Mouse (Mus musculus): ENCODE measurements at regions not wholly inside any gene's neighbourhood (a gene's known extent, or its start where the extent isn't known, plus 50 kb on each side); places are given as distances from the start of the nearest gene placed in this dataset.

GRCm38 (mm10) chr16:10098511-10098910 is 71.5 kb upstream of the Rpl39l start:
- no peak overlapping the region for H3K9ac ChIP-seq
- H3K27me3 ChIP-seq, result no peaks in the 10 kb centered on the region
- H3K9me3 ChIP-seq, result no peaks in the 10 kb centered on the region
- no peak overlapping the region for H3K4me3 ChIP-seq
- H3K36me3 ChIP-seq, result no peaks in the 10 kb centered on the region
- no peak overlapping the region for H3K4me2 ChIP-seq (replicated peaks)
- no peaks in the 10 kb centered on the region for H3K4me1 ChIP-seq
- H3K27ac ChIP-seq, result no peak overlapping the region
- 90% methylated on average over 11 of the region's 11 CpGs for WGBS
- no peak for ATAC-seq (ENCODE audit: low FRiP score, low read depth)

- no peaks in the 10 kb centered on the region for H3K9me3 ChIP-seq
- ATAC-seq (ENCODE audit: low FRiP score, low read depth), result peak; percentile 59; the same call in 1 of the 2 replicates
Observed at GRCm38 (mm10) chr16:10088461-10089353, 81.3 kb upstream of the Rpl39l start.

GRCm38 (mm10) chr16:10086341-10086740 is 83.7 kb upstream of the Rpl39l start:
- H3K27ac ChIP-seq, result no peak overlapping the region
- H3K9ac ChIP-seq, result no peak overlapping the region
- H3K4me1 ChIP-seq, result no peaks in the 10 kb centered on the region
- ATAC-seq (ENCODE audit: low FRiP score, low read depth), result no peak
- 21% methylated on average over 1 of the region's 1 CpGs for WGBS
- H3K27me3 ChIP-seq, result no peaks in the 10 kb centered on the region
- H3K4me2 ChIP-seq (replicated peaks), result no peak overlapping the region
- no peak overlapping the region for H3K4me3 ChIP-seq
- no peaks in the 10 kb centered on the region for H3K9me3 ChIP-seq
- no peaks in the 10 kb centered on the region for H3K36me3 ChIP-seq

More at GRCm38 (mm10) chr16:10088461-10089353, 81.3 kb upstream of the Rpl39l start:
- Histone ChIP-seq H3K4me1 (no peaks in the 10 kb centered on the region), H3K27ac (no peak overlapping the region), H3K4me3 (no peak overlapping the region), H3K4me2 (replicated peaks) (no peak overlapping the region), H3K27me3 (no peaks in the 10 kb centered on the region), H3K9ac (no peak overlapping the region), H3K36me3 (no peaks in the 10 kb centered on the region)
- 58% methylated on average over 18 of the region's 18 CpGs for WGBS

- Histone ChIP-seq H3K9me3 (no peaks in the 10 kb centered on the region), H3K9ac (no peak overlapping the region), H3K4me1 (no peaks in the 10 kb centered on the region), H3K36me3 (no peaks in the 10 kb centered on the region), H3K27me3 (no peaks in the 10 kb centered on the region), H3K27ac (no peak overlapping the region), H3K4me2 (replicated peaks) (no peak overlapping the region), H3K4me3 (no peak overlapping the region)
- 68% methylated on average over 5 of the region's 5 CpGs for WGBS
- ATAC-seq (ENCODE audit: low FRiP score, low read depth), result no peak
Observed at GRCm38 (mm10) chr16:10085429-10085828, 84.6 kb upstream of the Rpl39l start.

GRCm38 (mm10) chr16:10081751-10082150 is 86.4 kb upstream of the Grin2a start:
- Histone ChIP-seq H3K9ac (no peak overlapping the region), H3K36me3 (no peaks in the 10 kb centered on the region), H3K4me1 (no peaks in the 10 kb centered on the region), H3K9me3 (no peaks in the 10 kb centered on the region), H3K27ac (no peak overlapping the region), H3K4me2 (replicated peaks) (no peak overlapping the region), H3K27me3 (no peaks in the 10 kb centered on the region), H3K4me3 (no peak overlapping the region)
- 65% methylated on average over 2 of the region's 2 CpGs for WGBS
- ATAC-seq (ENCODE audit: low FRiP score, low read depth), result no peak

GRCm38 (mm10) chr16:10080121-10080679 is 84.8 kb upstream of the Grin2a start:
- Histone ChIP-seq H3K4me2 (replicated peaks) (no peak overlapping the region), H3K4me3 (no peak overlapping the region), H3K9ac (no peak overlapping the region), H3K27ac (no peak overlapping the region), H3K9me3 (no peaks in the 10 kb centered on the region), H3K36me3 (no peaks in the 10 kb centered on the region), H3K4me1 (no peaks in the 10 kb centered on the region), H3K27me3 (no peaks in the 10 kb centered on the region)
- ATAC-seq (ENCODE audit: low FRiP score, low read depth), result no peak
- 80% methylated on average over 7 of the region's 7 CpGs for WGBS

- Histone ChIP-seq H3K4me3 (no peak overlapping the region), H3K27me3 (no peaks in the 10 kb centered on the region), H3K27ac (no peak overlapping the region), H3K9me3 (no peaks in the 10 kb centered on the region), H3K9ac (no peak overlapping the region), H3K36me3 (no peaks in the 10 kb centered on the region), H3K4me2 (replicated peaks) (no peak overlapping the region), H3K4me1 (no peaks in the 10 kb centered on the region)
- 20% methylated on average over 6 of the region's 6 CpGs for WGBS
- ATAC-seq (ENCODE audit: low FRiP score, low read depth), result no peak
Observed at GRCm38 (mm10) chr16:10073158-10073557, 77.8 kb upstream of the Grin2a start.

- WGBS, result 68% methylated on average over 8 of the region's 8 CpGs
- no peak overlapping the region for H3K4me3 ChIP-seq
Observed at GRCm38 (mm10) chr16:10063491-10063890, 68.1 kb upstream of the Grin2a start.

GRCm38 (mm10) chr16:10058094-10058493 is 62.7 kb upstream of the Grin2a start:
- H3K36me3 ChIP-seq, result no peaks in the 10 kb centered on the region
- H3K9me3 ChIP-seq, result no peaks in the 10 kb centered on the region
- no peak overlapping the region for H3K4me3 ChIP-seq
- H3K27me3 ChIP-seq, result no peaks in the 10 kb centered on the region
- no peak overlapping the region for H3K27ac ChIP-seq
- H3K4me1 ChIP-seq, result no peaks in the 10 kb centered on the region
- no peak overlapping the region for H3K4me2 ChIP-seq (replicated peaks)
- WGBS, result 74% methylated on average over 4 of the region's 4 CpGs
- ATAC-seq (ENCODE audit: low FRiP score, low read depth), result no peak
- H3K9ac ChIP-seq, result no peak overlapping the region

More at GRCm38 (mm10) chr16:10063491-10063890, 68.1 kb upstream of the Grin2a start:
- no peak overlapping the region for H3K9ac ChIP-seq
- no peak for ATAC-seq (ENCODE audit: low FRiP score, low read depth)
- no peaks in the 10 kb centered on the region for H3K4me1 ChIP-seq
- no peak overlapping the region for H3K4me2 ChIP-seq (replicated peaks)
- no peaks in the 10 kb centered on the region for H3K9me3 ChIP-seq
- H3K36me3 ChIP-seq, result no peaks in the 10 kb centered on the region
- H3K27me3 ChIP-seq, result no peaks in the 10 kb centered on the region
- H3K27ac ChIP-seq, result no peak overlapping the region
